Mouse (Mus musculus) MEL-GATA-1-ER (cell line): ENCODE measurements around the gene Cdc42ep4.

Experiments used
- DNase-seq: peaks from one replicate; pipeline ENCODE4 v3.0.0-alpha.2; 2012; ENCODE audit warnings: low read depth; ENCODE audit errors: extremely low read depth

The Cdc42ep4 gene

DNA sequence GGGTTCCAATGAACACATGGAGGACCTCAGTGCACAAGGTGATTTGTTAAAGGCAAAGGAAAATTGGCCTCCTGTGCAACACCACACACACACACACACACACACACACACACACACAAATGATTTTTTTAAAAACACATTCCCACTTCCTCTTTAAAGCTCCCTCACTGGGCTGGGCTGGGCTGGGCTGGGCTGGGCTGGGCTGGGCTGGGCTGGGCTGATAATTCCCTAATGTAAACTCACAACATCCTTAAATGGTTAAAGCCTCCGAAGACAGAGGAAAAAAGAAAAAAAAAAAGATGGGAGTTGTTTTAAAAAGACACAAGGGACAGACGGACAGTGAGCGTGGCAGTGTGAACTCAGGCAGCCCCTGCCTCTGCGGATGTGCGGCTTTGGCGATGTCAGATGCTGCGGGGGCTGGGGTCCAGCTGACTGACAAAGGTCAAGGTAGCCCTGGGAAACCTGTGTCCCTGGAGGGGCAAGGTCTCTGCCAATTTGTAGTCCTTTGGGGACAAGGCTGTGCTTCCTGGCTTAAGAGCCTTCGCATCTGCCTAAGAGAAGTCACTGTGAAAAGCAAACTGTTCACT is 26.3 kb upstream of the Cdc42ep4 start:
- peak; percentile 62 for DNase-seq

DNA sequence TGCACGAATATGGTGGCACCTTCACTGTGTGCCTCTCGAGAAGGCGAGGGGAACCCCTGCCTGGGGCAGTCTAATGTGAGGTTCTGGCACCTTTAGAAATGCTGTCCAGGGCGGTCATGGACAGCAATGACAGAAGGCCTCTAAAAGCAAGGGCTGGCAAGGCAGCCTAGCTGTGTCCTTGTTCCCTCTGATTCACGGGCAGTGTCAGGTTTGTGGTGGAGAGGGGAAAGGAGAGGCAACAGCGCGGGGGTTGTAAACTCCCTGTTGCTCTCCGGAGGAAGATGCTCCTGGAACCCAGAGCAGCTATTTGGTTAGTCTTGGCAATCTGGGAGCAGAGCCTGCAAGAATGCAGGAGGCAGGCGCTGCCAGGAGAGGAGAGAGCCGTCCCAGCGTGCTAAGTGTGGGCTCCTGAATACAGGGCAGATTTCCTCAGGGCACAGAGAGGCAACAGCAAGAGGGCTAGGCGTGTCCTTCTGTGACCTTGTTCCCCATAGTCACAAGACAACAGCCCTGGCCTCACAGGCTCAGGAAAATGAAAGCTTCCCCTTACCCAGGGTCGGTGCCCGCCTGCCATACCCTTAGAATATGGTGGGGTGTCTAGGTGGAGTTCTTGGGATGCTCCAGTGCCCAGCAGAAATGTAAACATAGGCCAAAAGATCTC is 25.3 kb upstream of the Cdc42ep4 start:
- no peak for DNase-seq

DNA sequence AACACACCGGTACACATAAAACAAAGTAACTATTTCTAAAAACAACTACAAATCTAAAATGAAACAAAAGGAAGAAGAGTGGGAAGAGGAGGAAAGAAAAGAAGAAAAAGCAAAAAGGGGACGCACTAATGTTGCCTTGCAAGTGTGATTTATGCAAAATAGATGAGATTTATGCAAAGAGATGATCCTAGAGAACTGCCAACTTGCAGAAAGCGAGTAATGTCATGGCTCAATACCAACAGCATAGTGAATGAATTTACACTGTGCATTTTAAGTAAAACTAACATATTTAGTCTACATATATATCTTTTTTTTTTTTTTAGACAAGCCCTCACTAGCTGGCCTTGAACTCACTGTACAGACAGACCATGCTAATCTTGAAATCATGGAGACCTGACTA is 23.1 kb upstream of the Cdc42ep4 start:
- no peak for DNase-seq

DNA sequence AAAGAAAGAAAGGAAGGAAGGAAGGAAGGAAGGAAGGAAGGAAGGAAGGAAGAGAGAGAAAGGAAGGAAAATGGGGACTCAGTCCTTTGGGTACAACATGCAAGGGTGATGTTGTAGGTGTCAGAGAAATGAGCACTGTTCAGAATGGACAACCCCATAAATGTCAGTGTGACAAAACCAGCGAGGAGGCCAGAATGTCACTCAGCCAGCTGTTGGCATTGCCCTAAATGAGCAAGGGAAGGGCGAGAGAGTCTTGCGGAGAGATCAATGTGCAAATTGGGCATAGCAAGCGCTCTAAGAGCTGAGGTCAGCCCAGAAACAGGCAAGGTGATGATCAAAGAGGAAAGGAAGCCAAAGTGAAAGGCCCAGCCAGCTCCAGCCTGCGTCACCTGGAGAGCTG is 21.5 kb upstream of the Cdc42ep4 start:
- DNase-seq: no peak

DNA sequence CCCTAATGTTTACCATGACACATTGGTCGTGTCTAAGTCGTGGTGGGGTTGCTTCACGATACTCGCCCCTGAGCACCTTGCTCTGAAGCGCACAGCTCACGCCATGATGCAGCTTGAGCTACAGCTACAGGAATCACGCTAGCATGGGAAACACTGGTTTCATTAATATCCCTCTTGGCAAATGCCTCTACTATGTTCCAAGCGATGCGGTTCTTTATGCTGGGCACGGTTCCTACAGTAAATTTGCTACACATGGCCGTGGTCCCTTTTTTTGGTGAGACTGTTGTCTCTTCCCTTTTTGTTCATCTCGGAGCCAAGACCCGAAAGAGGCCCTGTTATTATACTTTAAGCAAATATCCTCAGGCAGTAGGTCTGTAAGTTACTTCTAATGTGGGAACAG is 19.5 kb upstream of the Cdc42ep4 start:
- no peak for DNase-seq

DNA sequence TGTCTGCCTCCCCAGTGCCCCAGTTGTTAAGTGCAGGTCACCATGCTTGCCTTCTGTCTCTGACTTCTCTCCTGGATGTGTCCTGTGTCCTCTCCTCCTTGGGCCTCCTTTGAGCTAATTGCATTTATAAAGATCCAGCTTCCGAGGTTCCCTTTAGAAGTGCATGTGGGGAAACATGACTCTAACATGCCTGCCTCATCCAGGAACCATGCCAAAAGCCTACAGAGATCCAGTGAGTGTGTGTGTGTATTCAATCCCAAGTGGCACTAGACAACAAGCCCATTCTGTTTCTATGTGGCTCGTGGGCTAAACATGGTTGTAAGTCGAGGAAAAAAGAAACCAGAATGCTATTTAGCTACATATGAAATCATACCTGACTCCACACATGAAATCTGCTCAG is 16.7 kb upstream of the Cdc42ep4 start:
- no peak for DNase-seq

DNA sequence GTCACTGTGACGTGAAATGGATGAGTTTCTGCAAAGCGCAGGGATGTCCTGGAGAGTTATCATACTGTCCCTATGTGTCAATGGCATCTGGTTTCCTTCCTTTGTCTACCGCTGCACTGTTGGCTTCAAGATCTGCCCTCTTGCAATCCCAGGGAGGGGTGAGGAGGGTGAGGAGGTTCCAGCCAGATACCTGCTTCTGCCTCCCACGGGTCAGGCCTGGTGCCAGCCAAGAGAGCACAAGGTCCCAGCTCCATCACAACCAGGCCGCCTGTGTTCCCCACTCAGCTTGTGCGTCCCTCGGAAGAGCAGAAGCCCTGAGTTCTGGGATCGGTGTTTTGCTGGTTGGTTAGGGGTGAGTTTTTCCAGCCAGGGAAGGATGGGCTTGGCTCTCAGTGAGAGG is 15.6 kb upstream of the Cdc42ep4 start:
- DNase-seq: no peak

DNA sequence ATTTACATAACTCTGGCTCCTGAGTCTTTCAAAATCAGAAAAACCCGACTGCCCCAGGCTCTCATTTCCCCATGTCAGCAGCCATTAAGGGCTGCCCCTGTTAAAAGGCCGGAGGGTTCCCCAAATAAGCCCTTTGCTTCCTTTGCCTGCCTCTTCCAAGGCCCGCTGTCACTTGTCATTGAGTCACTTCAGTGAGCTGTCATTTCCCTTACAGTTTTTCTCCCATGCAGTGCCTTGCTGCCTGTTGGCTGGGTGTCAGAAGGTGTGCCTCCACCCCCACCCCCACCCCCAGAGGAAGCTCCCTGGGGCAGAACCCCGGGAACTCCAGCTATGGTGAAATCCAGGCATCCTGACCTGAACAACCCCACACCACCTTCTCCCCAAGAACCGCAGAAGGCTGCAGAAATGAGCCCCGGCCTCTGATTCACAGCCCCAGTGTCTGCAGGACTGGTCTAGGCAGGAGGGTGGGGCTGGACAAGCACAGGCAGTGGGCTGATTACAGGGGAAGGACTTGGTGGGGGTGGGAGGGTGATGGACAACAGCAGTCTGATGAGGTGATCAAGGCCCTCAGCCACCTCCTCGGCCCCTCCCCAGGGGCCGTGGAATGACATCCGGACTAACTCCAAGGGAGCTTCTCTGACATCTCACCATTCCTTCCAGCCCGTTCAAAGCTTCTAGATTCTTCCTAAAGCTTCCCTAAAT is 14.8 kb upstream of the Cdc42ep4 start:
- no peak for DNase-seq

DNA sequence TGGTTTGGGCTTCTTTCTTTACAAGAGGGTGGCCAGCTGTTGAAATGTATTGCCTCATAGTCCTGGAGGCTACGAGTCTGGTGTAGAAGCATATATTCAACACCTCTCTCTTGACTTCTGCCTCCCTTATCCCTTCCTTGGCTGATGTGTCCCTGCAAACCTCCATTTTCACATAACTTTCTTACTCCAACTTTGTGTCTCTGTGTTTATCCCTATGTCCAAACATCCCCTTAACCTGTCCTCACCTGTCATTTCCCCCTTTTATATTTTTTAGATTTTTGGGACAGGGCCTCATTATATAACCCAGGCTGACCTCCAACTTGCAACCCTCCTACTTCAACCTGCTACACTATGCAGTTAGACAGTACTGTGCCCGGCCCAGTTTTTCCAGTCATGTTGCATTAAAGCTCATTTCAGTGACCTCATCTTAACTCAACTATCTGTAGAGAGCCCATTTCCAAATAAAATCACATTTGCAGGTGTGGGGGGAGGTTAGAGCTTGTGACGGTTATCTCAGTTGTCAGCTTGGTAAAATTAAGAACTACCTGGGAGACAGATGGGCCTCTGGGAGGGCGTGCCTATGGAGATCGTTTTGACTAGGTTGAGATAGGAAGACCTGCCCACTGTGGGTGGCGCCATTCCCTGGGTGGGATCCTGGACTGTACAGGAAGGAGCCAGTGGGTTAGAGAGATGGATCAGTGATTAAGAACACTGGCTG is 12.6 kb upstream of the Cdc42ep4 start:
- no peak for DNase-seq

DNA sequence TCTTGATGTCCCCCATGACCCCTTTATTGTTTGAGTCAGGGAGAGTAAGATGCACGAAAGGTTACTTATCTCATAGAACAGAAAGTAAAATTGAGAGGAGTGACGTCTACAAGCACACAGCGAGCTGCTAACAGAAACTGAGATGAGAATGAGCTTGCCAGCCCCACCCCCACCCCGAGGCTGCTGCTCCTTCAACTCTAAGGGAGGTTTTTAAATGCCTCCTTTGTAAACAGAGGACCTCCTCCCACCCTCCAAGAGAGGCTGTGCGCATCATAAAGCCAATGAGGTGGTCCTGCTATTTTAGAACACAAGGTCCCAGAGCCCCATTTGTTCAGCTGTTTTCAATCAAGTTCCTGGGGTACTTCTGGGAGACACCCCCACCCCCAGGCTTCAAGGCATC is 11.8 kb upstream of the Cdc42ep4 start:
- DNase-seq: no peak

DNA sequence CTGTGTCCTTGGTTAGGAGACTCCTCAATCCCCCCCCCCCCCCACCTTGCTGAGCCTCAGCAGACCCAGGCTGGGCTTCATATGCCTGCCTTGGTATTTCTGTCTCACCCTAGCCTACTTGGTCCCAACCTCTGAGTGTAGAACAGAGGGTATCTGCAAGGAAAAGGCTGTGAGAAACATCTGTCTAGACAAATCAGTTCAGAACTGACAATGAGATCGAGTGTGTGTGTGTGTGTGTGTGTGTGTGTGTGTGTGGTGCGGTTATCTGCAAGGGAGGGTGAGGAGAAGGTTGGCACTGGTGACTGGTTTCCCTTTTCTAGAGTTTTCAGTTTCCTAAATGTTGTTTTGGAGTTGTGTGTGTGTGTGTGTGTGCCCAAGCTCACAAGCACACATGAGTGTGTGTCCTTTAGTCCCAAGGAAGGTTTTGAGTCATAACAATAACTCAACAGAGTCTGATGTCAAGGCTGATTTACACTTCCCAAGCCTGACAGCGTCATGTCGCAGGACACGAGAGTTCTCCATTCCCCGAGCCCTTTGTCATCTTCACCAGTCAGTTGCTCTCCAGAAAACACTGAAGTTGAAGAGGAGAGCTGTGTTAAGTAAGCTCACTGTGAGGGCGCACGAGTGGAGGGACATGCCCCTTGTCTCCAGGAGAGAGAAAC is 10.6 kb upstream of the Cdc42ep4 start:
- no peak for DNase-seq

DNA sequence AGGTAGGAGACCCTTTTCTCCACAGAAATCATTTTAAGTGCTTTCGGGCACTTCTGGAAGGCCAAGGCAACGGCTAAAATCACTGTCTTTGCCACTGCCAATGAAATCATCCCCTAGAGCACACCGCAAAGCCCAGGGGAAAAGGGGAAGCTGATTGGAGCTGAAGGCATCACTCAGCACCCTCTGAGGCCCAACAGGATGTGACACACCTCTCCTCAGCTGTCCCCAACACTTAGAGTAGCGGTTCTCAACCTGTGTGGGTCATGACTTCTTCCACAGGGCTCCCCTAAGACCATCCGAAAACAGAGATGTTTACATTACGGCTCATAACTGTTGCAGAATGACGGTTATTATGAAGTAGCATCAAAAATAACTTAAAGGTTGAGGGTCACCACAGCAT is 10.0 kb upstream of the Cdc42ep4 start:
- DNase-seq: no peak

DNA sequence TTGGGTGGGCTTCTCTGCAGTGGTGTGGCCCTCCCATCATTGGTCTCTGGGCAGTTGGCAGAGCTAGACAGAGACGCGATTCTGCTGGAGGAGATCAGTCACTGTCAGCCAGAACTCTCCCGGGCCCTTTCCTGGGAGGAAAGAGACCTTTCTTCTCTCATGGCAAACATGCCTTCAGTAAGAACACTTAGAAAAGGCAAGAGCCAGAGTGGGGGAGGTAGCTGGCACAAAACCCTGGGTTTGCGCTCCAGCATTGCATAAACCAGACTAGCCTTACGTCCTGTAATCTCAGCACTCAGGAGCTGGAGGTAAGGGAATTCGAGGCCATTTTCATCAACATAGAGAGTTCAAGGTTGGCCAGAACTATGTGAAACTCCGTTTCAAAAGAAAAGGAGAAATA is 8.8 kb upstream of the Cdc42ep4 start:
- DNase-seq: no peak

DNA sequence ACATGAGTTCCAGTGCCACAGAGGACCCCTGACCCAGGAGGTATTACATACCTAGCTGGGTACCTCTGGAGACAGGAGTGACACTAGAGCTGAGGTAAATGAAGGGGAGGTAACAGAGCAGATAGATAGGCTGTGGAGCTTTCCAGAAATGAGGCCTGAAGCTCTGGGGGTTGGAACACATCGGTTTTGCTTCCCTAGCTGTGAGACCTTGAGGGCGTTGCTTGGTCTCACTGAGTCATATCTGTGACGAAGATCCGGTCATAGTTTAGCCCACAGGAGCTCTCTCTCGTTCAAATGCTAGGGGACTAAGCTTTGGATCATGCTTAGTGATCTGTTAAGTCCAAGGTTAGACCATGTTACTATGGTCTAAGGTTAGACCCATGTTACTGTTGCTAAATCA is 7.2 kb upstream of the Cdc42ep4 start:
- DNase-seq: no peak

DNA sequence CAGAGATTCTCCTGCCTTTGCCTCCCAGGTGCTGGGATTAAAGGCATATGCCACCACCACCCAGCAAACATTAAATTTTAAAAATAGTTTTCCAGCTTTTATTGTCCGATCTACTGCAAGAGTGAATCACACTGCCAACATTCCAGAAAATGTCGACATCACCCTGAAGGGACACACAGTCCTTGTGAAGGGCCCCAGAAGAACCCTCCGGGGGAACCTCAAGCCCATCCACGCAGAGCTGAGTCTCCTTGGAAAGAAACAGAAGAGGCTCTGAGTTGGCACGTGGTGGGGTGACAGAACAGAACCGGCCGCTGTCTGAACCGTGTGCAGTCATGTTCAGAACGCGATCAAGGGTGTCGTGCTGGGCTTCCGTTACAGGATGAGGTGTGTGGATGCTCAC is 4.9 kb upstream of the Cdc42ep4 start:
- no peak for DNase-seq

DNA sequence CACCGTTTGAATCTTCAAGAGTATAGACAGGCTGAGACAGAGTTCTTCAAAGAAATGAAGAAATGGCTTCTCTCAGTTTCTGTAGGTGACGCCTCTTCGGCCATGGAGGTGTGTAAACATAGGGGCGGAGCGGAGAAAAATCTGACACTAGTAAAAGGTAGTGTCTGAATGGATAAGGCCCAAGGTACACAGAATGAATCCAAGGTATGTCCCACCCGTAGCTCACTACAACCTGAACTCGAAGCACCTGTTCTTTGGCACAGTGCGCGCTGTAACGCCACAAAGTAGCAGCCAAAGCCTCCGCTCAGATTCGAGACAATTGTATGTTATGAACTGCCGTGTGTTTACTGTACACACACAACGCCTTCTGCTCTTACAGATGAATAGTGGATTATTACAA is 4.2 kb upstream of the Cdc42ep4 start:
- no peak for DNase-seq

DNA sequence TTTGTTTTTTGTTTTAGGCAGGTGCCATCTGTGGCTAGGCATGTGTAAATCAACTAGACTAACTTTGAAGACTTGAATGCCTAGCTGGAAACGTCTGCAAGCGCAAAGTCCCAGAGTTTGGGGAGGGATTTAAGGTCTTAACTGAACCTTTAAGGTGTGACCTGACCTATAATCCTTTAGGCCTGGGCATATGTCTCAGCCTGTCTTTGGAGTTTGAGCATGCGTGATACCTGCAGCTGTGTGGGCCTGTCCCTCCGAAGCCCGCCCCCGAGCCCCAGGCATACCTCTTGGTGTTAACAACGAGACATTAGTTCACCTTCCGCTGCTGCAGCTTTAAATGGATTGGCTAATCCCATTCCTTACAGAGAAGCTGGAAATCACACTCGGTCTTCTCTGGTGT is 3.2 kb upstream of the Cdc42ep4 start:
- no peak for DNase-seq

DNA sequence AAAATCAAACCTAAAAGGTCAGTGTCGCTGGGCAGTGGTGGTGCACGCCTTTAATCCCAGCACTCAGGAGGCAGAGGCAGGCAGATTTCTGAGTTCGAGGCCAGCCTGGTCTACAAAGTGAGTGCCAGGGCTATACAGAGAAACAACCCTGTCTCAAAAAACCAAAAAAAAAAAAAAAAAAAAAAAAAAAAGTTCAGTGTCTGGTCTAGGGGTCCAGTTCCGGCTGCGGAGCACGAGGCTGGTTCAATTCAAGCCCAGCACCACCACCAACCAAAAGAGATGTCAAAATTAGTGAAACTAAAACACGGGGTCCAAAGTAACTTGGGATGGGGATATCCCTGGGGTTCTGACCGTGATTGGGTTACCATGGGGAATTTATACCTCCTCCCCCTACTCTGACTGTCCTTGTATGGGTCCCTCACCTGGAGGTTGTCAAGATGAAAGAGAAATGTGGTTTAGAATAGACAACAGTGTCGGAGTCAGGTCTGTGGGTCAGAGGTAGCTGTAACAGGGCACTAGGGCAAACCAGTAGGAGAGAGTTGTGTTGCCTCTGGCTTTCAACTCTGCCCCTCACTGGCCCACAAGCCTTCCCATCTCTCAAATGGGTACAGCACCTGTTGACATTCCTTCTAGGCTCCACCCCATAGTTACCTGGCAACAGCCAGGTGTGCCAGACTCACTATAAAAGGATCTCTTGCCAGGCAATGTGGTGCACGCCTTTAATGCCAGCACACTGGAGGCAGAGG is 1.2 kb upstream of the Cdc42ep4 start:
- DNase-seq: no peak

DNA sequence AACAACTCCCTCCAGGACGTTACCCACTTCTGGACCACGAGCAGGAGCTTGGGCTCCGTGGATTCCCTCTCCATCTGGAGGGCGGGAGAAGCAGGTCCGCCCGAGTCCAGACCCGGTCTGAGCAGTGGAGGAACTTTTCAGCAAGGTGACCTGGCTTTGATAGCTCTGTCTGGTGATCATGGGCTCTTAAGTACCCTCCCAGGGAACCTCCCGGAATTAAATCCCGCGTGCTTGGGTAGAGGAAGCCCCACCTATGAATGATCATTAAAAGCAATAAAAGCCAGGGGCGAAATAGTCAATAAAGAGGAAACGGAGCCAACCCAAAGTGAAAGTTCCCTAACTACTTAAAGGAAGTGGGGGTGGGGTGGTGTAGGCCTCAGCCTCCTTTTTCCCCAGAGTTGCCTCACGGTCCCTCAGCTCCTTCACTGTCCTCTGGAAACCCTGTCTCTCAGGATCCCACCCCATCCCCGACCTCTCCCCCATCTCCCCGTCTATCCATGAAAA is 529 bp upstream of the Cdc42ep4 start:
- peak; percentile 26 for DNase-seq

DNA sequence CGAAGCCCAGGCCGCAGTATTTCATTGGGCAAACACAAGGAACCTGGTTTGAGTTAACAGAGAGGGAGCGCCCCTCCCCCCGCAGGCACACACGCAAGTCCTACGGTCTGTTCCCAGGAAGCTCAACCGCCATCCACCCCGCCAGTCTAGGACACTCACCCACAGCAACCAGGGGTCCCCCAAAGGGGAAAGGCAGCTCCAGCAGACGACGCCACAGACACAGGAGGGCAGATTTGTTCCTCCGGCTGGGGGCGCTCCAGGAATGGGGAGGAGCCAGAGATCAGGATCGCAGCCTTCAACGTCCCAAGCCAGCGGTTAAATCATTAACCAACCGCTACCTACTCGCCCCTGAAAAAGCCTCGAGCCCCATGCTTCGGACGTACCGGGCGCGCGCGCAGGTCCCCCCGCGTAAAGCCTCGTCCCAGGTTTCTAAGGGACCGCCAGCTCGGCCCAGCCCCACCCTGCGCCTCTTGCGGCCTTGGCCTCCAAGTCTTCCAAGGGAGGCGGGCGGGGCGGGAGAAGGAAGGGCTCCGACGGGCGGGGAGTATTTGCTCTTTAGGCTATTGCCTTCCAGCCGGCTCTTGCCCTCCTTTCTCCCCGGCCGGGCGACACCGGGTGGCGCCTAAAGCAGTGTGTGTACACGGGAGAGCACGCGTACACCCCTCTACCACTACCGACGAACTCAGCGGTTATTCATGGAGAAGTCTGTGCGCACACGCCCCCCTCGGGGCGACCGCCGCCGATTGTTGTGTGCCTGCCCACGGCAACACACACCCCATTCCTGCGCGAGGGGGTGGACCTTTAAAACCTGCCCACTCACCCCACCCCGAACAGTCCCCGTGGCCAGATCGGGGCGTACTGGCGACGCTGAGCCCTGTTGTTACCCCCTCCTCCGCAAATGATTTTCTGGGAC is 854 bp downstream of the Cdc42ep4 start:
- DNase-seq: peak; percentile 63
